ENCODE assay signal across 8 mouse cellular contexts in the genomic region with DNA sequence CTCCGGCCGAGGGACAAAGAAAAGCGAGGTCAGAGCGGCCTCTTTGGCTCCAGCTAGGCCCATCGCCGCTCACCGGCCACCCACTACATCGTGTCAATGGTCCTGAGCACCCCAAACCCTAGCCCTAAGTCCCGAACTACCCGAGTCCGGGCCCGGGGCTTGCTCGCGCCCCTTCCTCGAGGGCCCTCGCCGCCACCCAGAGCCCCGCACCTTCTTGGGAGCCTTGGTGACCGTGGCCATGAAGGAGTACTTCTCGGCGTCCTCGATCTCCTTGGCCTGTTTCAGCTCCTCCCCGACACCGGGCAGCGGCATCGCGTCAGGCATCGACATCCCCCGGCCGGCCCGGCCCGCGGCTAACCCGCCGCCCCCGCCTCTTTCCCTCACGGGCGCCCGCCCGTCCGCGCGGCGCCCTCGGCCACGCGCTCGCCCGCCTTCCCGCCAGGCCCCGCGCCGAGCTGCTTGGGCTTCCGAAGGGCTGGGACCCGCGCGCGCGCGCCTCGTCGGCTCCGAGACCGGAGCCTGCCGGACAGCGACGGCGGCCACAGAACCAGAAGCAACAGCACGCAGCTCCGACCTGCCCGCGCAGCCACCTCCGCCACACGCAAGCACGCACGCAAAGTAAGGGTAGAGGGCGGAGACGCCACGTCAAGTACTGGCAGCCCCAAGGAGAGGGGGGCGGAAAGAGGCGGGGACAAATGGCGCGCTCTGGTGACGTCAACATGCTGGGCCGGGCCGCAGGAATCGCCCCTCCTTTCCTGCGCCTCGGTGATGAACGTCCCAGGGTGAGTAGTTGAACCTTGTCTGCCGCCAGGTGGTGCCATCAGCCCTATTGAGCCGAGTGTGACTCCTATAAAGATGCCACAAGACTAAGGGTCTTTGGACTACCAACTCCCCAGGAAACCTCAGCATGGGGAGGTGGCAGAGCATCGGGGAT. TPM values are rescaled to one million over a fixed set of nuclear protein-coding genes. Genes with fewer than 3 reads are reported as not detected.
DNase-seq lines count a peak whose midpoint lies in the region; ATAC-seq lines count a peak whose summit lies in the region.

Gene Ahcyl1, minus strand, starts transcription at position 613 of the 934 bp plus-strand sequence.

- peak within 1 kb of the TSS; percentile 95 for H3K4me2 ChIP-seq in hindbrain, embryonic 14.5 days (replicated peaks)

- under 1% methylated on average over 92 of the region's 93 CpGs for WGBS in hindbrain, embryonic 14.5 days

- peaks cover 37% of the 10 kb centered on the region for H3K4me1 ChIP-seq in hindbrain, embryonic 14.5 days (replicated peaks; ENCODE audit: control insufficient read depth, insufficient read depth, low read length)

- DNase-seq in R1 (ENCODE audit: low read depth, low spot score) = peak; percentile 97
- DNase-seq in cerebellum, postnatal 25 days = peak; percentile 99
- DNase-seq in frontal cortex, postnatal 25 days (ENCODE audit: low spot score in 2 of 2) = peak; percentile 96 to 97
- DNase-seq in hindbrain, embryonic 14.5 days (ENCODE audit: low spot score) = peak; percentile 99
- peak; percentile 99 for DNase-seq in layer of hippocampus, postnatal 36 days
- peak; percentile 99 for DNase-seq in lung, postnatal 36 days
- peak; percentile 99 for DNase-seq in retina, postnatal 1 day
- peak; percentile 98 to 99 for DNase-seq in urinary bladder, adult 18-20 months (ENCODE audit: low spot score in 2 of 2)

- peak within 1 kb of the TSS; percentile 91 for H3K27ac ChIP-seq in hindbrain, embryonic 14.5 days

- H3K9me3 ChIP-seq in hindbrain, embryonic 14.5 days (ENCODE audit: control insufficient read depth, low read length) = no peaks in the 10 kb centered on the region

- H3K4me3 ChIP-seq in hindbrain, embryonic 14.5 days (replicated peaks; ENCODE audit: low read length) = peak within 1 kb of the TSS; percentile 66

- peak; percentile 99 for ATAC-seq in hindbrain, embryonic 14.5 days (ENCODE audit: low FRiP score)

- H3K9ac ChIP-seq in hindbrain, embryonic 14.5 days = peak within 1 kb of the TSS; percentile 85

- H3K27me3 ChIP-seq in hindbrain, embryonic 14.5 days (ENCODE audit: control insufficient read depth, insufficient read depth, low read length) = no peaks in the 10 kb centered on the region

- no peaks in the 10 kb centered on the region for H3K36me3 ChIP-seq in hindbrain, embryonic 14.5 days (replicated peaks; ENCODE audit: control insufficient read depth, insufficient read depth)

RNA-seq across cellular contexts. Expression of gene Ahcyl1, which starts in this region (rescaled TPM):
- polyA plus RNA-seq in hindbrain, embryonic 14.5 days (2014; fragmentation: Nextera tagmentation; extraction: Ambion mirVana) = 131 and 141 TPM in 2 replicates
- total RNA-seq in layer of hippocampus, postnatal 36 days (2021) = 100 to 1,000 TPM; 335 to 338 TPM

Comparison
In these comparisons a context has a peak if more than half of its experiments do, and no peak if none do; other contexts are left out.
1. Peak in every context shown above with its lines: DNase-seq, ATAC-seq, H3K4me3 ChIP-seq and H3K27ac ChIP-seq.